Mouse (Mus musculus): ENCODE data around the gene Mcm8.

- TF ChIP-seq TAL1 (IDR thresholded peaks at IDR 0.05; ENCODE audit: low read length) (no peak), GATA1 (IDR thresholded peaks at IDR 0.05; ENCODE audit: low read length) (no peak)
Observed at GRCm38 (mm10) chr2:132879261-132880044, 63.5 kb downstream of the Mcm8 start.
